Mouse (Mus musculus): ENCODE measurements around the gene Dedd. TPM values are rescaled to one million over a fixed set of nuclear protein-coding genes. Genes with fewer than 3 reads are reported as not detected.
A peak's percentile ranks its signal among the peaks of the same experiment; 100 is the strongest.

Dedd gene
- polyA plus RNA-seq, 1 experiment from 2014 or later, result 52.1 TPM

DNA sequence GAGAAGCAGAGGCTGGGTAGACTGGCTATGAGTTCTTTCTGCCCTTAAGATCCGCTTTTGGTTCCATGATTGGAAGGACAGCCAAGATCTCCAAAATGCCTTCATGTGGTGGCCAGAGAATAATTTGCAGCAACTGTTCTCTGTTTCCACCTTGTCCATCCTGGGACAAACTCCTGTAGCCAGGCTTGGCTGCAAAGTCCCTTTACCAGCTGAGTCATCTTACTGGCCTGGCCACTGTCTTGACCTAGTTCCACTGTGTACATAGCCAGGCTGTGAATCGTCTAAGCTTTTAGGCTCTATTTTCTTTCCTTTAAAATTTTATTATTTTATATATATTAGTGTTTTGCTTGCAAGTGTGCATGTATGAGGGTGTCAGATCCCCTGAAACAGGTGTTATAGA, 20.3 kb downstream of the Dedd start:
- Histone ChIP-seq H3K4me3 (ENCODE audit: low read length) (no peak overlapping the region), H3K27me3 (ENCODE audit: control insufficient read depth, insufficient read depth, low read depth, low read length) (no peaks in the 10 kb centered on the region), H3K4me2 (ENCODE audit: low read depth, low read length) (no peak overlapping the region), H3K4me1 (replicated peaks; ENCODE audit: control insufficient read depth, insufficient read depth, low read length) (peaks cover 13% of the 10 kb centered on the region), H3K9ac (ENCODE audit: low read length) (no peak overlapping the region), H3K9me3 (ENCODE audit: control insufficient read depth, low read length) (peaks cover 4% of the 10 kb centered on the region; the same call in 1 of the 2 replicates), H3K27ac (ENCODE audit: low read length) (no peak overlapping the region), H3K36me3 (ENCODE audit: control insufficient read depth, insufficient read depth, low read length) (no peaks in the 10 kb centered on the region)
- WGBS, result 78% methylated on average over 2 of the region's 2 CpGs
- ATAC-seq (ENCODE audit: low read depth), result no peak

DNA sequence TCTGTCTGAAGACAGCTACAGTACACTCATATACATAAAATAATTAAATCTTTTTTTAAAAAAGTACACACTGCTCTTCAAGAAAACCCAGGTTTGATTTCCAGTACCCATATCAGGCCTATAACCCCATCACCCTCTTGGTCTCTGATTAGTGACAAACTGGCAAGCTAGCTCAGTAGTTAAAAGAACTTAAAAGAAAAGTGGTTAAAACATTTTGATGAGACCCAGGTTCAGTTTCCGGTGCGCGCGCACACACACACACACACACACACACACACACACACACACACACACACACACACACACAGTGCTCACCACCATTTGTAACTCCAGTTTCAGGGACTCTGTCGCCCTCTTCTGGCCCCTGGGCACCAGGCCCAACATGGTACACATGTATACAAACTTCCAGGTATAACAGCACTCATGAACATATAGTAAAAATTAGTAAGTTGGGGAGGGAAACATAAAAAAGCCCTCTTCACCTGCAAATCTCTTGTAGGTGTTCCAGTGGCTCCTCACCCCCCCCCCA, 26.9 kb downstream of the Dedd start:
- peaks cover 5% of the 10 kb centered on the region; the same call in 1 of the 2 replicates for H3K36me3 ChIP-seq (ENCODE audit: control insufficient read depth, insufficient read depth, low read length)
- no peak for ATAC-seq (ENCODE audit: low read depth)
- peaks cover 10% of the 10 kb centered on the region for H3K4me1 ChIP-seq (replicated peaks; ENCODE audit: control insufficient read depth, insufficient read depth, low read length)
- H3K9me3 ChIP-seq (ENCODE audit: control insufficient read depth, low read length), result no peaks in the 10 kb centered on the region
- H3K9ac ChIP-seq (ENCODE audit: low read length), result no peak overlapping the region
- H3K27me3 ChIP-seq (ENCODE audit: control insufficient read depth, insufficient read depth, low read depth, low read length), result no peaks in the 10 kb centered on the region
- 79% methylated on average over 5 of the region's 5 CpGs for WGBS
- no peak overlapping the region for H3K4me3 ChIP-seq (ENCODE audit: low read length)
- H3K27ac ChIP-seq (ENCODE audit: low read length), result no peak overlapping the region
- H3K4me2 ChIP-seq (ENCODE audit: low read depth, low read length), result no peak overlapping the region

DNA sequence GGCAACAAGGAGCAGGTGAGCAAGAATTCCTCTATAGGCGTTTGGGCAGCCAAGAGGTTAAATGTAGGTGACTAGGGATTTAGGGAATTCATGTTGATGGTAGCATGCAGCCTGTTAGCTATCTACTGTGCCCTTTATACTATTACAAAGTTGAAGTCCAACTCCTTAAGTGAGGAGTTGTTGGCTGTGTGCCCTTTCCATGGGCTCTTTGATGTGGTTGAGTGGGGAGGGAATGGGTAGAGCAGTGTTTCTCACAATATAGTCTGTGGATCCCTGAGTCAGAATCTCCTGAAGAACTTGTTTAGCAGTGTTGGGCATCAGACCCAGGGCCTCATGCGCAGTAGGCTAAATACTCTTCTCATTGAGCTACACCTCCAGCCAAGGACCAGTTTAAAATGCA, 27.9 kb downstream of the Dedd start:
- ATAC-seq (ENCODE audit: low read depth), result no peak
- Histone ChIP-seq H3K4me2 (ENCODE audit: low read depth, low read length) (no peak overlapping the region), H3K27ac (ENCODE audit: low read length) (no peak overlapping the region), H3K27me3 (ENCODE audit: control insufficient read depth, insufficient read depth, low read depth, low read length) (no peaks in the 10 kb centered on the region), H3K36me3 (ENCODE audit: control insufficient read depth, insufficient read depth, low read length) (peaks cover 5% of the 10 kb centered on the region; the same call in 1 of the 2 replicates), H3K9me3 (ENCODE audit: control insufficient read depth, low read length) (no peaks in the 10 kb centered on the region), H3K9ac (ENCODE audit: low read length) (no peak overlapping the region), H3K4me3 (ENCODE audit: low read length) (no peak overlapping the region), H3K4me1 (replicated peaks; ENCODE audit: control insufficient read depth, insufficient read depth, low read length) (peaks cover 12% of the 10 kb centered on the region)
- WGBS, result 71% methylated on average over 2 of the region's 2 CpGs

DNA sequence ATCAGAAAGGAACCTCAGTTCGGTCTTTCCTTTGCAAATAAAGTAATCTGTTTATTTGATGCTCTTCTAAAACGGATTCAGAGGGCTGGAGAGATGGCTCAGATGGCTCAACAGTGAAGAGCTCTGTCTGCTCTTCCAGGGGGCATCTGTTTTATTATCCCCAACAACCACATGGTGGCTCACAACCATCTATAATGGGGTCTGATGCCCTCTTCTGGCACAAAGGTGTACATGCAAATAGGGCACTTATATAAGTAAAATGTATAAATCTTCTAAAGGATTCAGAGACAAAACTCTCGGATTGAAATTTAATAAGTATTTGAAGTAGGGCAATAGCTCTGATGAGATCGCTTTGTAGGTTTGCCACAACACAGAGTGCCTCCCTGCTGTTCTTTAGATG, 29.5 kb downstream of the Dedd start:
- 59% methylated on average over 4 of the region's 4 CpGs for WGBS
- no peak for ATAC-seq (ENCODE audit: low read depth)
- no peak overlapping the region for H3K9ac ChIP-seq (ENCODE audit: low read length)
- peaks cover 5% of the 10 kb centered on the region; the same call in 1 of the 2 replicates for H3K36me3 ChIP-seq (ENCODE audit: control insufficient read depth, insufficient read depth, low read length)
- no peaks in the 10 kb centered on the region for H3K27me3 ChIP-seq (ENCODE audit: control insufficient read depth, insufficient read depth, low read depth, low read length)
- no peak overlapping the region for H3K27ac ChIP-seq (ENCODE audit: low read length)
- no peak overlapping the region for H3K4me3 ChIP-seq (ENCODE audit: low read length)
- H3K4me2 ChIP-seq (ENCODE audit: low read depth, low read length), result no peak overlapping the region
- no peaks in the 10 kb centered on the region for H3K9me3 ChIP-seq (ENCODE audit: control insufficient read depth, low read length)
- peaks cover 9% of the 10 kb centered on the region for H3K4me1 ChIP-seq (replicated peaks; ENCODE audit: control insufficient read depth, insufficient read depth, low read length)

DNA sequence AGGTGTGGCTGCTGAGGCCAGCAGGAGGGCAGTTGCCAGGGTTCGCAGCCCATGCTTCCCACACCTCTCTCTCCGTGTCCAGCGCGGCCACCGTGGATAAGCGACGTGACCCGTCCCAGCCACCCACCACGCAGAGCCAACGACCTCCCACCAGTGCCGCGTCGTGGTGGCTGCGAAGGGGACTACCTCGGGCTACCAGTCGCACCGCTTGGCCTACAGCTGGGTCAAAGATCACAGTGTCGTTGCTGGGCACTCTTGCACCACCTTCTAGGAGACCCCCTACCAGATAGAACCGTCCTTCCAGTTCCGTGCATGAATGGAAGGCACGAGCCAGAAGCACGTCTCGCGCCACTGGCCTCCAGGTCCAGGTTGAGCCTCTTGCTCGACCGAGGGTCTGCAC, 31.3 kb downstream of the Dedd start:
- peak; percentile 37 for ATAC-seq (ENCODE audit: low read depth)
- WGBS, result 11% methylated on average over 26 of the region's 26 CpGs
- Histone ChIP-seq H3K9me3 (ENCODE audit: control insufficient read depth, low read length) (no peaks in the 10 kb centered on the region), H3K4me2 (ENCODE audit: low read depth, low read length) (peak overlapping the region; percentile 59), H3K9ac (ENCODE audit: low read length) (peak overlapping the region; percentile 70), H3K4me3 (ENCODE audit: low read length) (peak overlapping the region; percentile 53), H3K4me1 (replicated peaks; ENCODE audit: control insufficient read depth, insufficient read depth, low read length) (peaks cover 9% of the 10 kb centered on the region), H3K27ac (ENCODE audit: low read length) (peak overlapping the region; percentile 32; the same call in 1 of the 2 replicates), H3K27me3 (ENCODE audit: control insufficient read depth, insufficient read depth, low read depth, low read length) (no peaks in the 10 kb centered on the region), H3K36me3 (ENCODE audit: control insufficient read depth, insufficient read depth, low read length) (peaks cover 5% of the 10 kb centered on the region; the same call in 1 of the 2 replicates)

DNA sequence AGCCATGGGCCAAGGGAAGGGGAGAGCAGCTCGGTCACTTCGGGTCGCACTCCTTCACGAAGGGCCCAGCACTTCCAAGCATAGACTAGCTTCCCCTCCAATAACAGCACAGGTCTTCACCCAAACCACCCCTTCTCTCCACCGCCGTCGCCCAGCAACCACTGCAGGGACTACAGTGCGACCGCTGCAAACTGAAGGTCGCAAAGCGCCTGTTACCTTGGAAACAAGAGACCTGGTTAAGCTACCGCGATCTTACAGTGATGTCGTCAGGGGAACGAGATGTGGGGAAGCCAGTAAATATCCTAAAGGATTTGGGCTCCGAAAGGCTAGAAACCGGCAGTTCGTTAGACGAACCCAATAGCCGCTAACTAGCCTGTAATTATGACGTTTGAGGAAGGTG, 31.7 kb downstream of the Dedd start, which contains the start of gene Klhdc9:
Gene Klhdc9, minus strand, starts transcription at position 143 of the 400 bp plus-strand sequence.
- Histone ChIP-seq H3K4me2 (ENCODE audit: low read depth, low read length) (peak within 1 kb of the TSS; percentile 59), H3K9me3 (ENCODE audit: control insufficient read depth, low read length) (no peaks in the 10 kb centered on the region), H3K9ac (ENCODE audit: low read length) (peak within 1 kb of the TSS; percentile 70), H3K4me3 (ENCODE audit: low read length) (peak within 1 kb of the TSS; percentile 53), H3K36me3 (ENCODE audit: control insufficient read depth, insufficient read depth, low read length) (peaks cover 5% of the 10 kb centered on the region; the same call in 1 of the 2 replicates), H3K27ac (ENCODE audit: low read length) (peak within 1 kb of the TSS; percentile 32; the same call in 1 of the 2 replicates), H3K4me1 (replicated peaks; ENCODE audit: control insufficient read depth, insufficient read depth, low read length) (peaks cover 9% of the 10 kb centered on the region), H3K27me3 (ENCODE audit: control insufficient read depth, insufficient read depth, low read depth, low read length) (no peaks in the 10 kb centered on the region)
- ATAC-seq (ENCODE audit: low read depth), result peak; percentile 96
- 2% methylated on average over 21 of the region's 21 CpGs for whole genome bisulfite sequencing

DNA sequence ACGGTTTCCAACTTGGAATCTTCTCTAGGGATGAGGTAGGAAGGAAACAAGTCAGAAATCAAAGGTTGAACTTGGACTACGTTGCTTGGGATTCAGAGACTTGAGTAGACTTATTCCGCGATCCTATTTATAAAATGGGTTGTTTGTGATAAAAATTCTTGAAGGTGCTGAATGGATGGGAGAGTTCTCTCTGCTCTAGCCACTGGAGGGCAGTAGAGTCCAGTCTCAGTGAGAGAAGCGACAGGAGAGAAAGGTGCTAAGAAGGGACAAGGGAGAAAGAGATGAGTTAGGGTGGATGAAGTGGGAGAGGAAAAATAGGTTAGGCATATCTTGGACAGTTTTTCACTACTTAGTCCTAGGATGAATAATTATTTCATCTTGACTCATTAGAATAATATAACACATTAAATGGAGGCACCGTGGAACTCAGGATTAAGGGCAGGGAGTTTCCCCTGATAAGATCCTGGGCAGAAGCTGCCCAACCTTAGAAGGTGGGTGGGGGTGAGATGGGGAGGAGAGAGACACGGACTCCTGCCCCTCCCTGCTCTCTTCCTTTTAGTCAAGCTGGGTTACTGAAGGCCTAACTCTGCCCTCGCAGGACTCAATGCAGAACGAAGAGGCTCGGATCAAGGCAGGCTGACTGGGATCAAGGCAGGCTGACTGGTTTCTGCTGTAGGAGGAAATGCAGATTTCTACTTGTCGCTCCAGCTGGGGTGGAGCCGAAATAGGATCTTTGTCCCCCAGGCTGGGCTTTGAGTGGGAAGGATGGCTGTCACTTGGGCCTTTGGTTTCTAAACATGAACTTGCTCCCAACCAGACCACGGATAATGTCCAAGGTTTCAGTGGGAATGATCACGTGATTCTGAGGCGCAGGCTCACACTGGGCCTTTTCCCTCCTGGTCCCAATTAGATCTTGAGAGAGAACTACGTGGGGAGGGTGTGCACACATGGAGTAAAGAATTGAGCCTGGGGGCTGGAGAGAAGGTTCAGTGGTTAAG, 32.5 kb downstream of the Dedd start:
- no peaks in the 10 kb centered on the region for H3K9me3 ChIP-seq (ENCODE audit: control insufficient read depth, low read length)
- peak overlapping the region; percentile 59 for H3K4me2 ChIP-seq (ENCODE audit: low read depth, low read length)
- whole genome bisulfite sequencing, result 33% methylated on average over 16 of the region's 16 CpGs
- H3K27ac ChIP-seq (ENCODE audit: low read length), result 0 out of 2 replicates have a peak overlapping the region, but pooled peaks have one; percentile 11
- ATAC-seq (ENCODE audit: low read depth), result peak; percentile 70
- H3K9ac ChIP-seq (ENCODE audit: low read length), result peak overlapping the region; percentile 70
- no peaks in the 10 kb centered on the region for H3K27me3 ChIP-seq (ENCODE audit: control insufficient read depth, insufficient read depth, low read depth, low read length)
- H3K4me1 ChIP-seq (replicated peaks; ENCODE audit: control insufficient read depth, insufficient read depth, low read length), result peaks cover 9% of the 10 kb centered on the region
- H3K4me3 ChIP-seq (ENCODE audit: low read length), result peak overlapping the region; percentile 53
- peaks cover 5% of the 10 kb centered on the region; the same call in 1 of the 2 replicates for H3K36me3 ChIP-seq (ENCODE audit: control insufficient read depth, insufficient read depth, low read length)

DNA sequence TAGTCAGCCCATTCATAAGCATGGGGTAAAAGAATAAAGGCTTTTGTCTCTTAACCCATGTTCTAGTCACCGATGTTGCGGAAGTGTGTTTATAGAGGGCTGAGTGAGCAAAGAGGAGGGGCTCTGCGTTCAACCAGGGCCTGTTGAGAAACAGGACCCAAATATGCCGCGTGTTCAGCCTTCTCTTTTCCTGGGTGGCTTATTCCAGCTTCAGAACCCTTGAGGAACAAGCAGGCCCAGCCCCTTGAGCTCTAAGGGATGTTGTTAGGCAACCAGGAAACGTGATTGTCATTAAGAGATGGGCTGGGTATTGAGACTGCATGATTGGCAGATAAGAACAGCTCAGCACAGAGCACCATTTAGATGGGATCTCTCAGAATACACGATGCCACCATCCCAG, 37.0 kb downstream of the Dedd start:
- ATAC-seq (ENCODE audit: low read depth), result no peak
- 0 out of 2 replicates have a peak, but pooled peaks cover 2% of the 10 kb centered on the region for H3K4me1 ChIP-seq (replicated peaks; ENCODE audit: control insufficient read depth, insufficient read depth, low read length)
- 45% methylated on average over 7 of the region's 7 CpGs for WGBS
- no peak overlapping the region for H3K4me3 ChIP-seq (ENCODE audit: low read length)
- no peak overlapping the region for H3K9ac ChIP-seq (ENCODE audit: low read length)
- no peaks in the 10 kb centered on the region for H3K36me3 ChIP-seq (ENCODE audit: control insufficient read depth, insufficient read depth, low read length)
- H3K4me2 ChIP-seq (ENCODE audit: low read depth, low read length), result no peak overlapping the region
- no peaks in the 10 kb centered on the region for H3K9me3 ChIP-seq (ENCODE audit: control insufficient read depth, low read length)
- no peaks in the 10 kb centered on the region for H3K27me3 ChIP-seq (ENCODE audit: control insufficient read depth, insufficient read depth, low read depth, low read length)
- H3K27ac ChIP-seq (ENCODE audit: low read length), result no peak overlapping the region
